ENCODE assay signal across 8 mouse cellular contexts in genomic region chr16:21694463-21695241, GRCm38 (mm10). TPM values are rescaled to one million over a fixed set of nuclear protein-coding genes. Genes with fewer than 3 reads are reported as not detected.
DNase-seq lines count a peak whose midpoint lies in the region; ATAC-seq and TF ChIP-seq lines count a peak whose summit lies in the region.

Gene 2510009E07Rik, minus strand, starts transcription at chr16:21694665.

- no peaks in the 10 kb centered on the region for H3K9me3 ChIP-seq in hindbrain, embryonic 16.5 days (ENCODE audit: control insufficient read depth, low read length)

- 0 out of 2 replicates have a peak, but pooled peaks have one; percentile 0 for TF ChIP-seq CTCF in gastrocnemius, adult 2 months (IDR thresholded peaks at IDR 0.05)

- peak within 1 kb of the TSS; percentile 92 for H3K4me3 ChIP-seq in gastrocnemius, adult 2 months
- H3K4me3 ChIP-seq in hindbrain, embryonic 16.5 days (ENCODE audit: low read length) = peak within 1 kb of the TSS; percentile 60

- peak; percentile 93 for DNase-seq in R1 (ENCODE audit: low read depth, low spot score)
- peak; percentile 89 to 92 for DNase-seq in cerebellum, postnatal 36 days
- DNase-seq in gastrocnemius, adult 2 months = peak; percentile 93
- peak; percentile 88 for DNase-seq in left cerebral cortex, adult 11 months (ENCODE audit: low spot score)
- peak; percentile 91 for DNase-seq in lung, postnatal 25 days (ENCODE audit: low spot score)
- DNase-seq in retina, postnatal 1 day = peak; percentile 96
- peak; percentile 86 to 87 for DNase-seq in thymus, postnatal 36 days

- WGBS in hindbrain, embryonic 16.5 days = under 1% methylated on average over 58 of the region's 61 CpGs

- peak within 1 kb of the TSS; percentile 87 for H3K9ac ChIP-seq in hindbrain, embryonic 16.5 days (ENCODE audit: low read depth, low read length)

- H3K4me2 ChIP-seq in hindbrain, embryonic 16.5 days (ENCODE audit: low read length) = peak within 1 kb of the TSS; percentile 90

- H3K27me3 ChIP-seq in hindbrain, embryonic 16.5 days (replicated peaks; ENCODE audit: control insufficient read depth, insufficient read depth, low read length) = no peaks in the 10 kb centered on the region

- ATAC-seq in hindbrain, embryonic 16.5 days = peak; percentile 92

- intact Hi-C loops in gastrocnemius, adult 2 months (cut with DNase I) = loop anchor here (5.0 kb wide), 1 partner anchor 37 kb away; no protein-coding TSS in a partner anchor

- peaks cover 25% of the 10 kb centered on the region for H3K4me1 ChIP-seq in hindbrain, embryonic 16.5 days (ENCODE audit: control insufficient read depth, insufficient read depth, low read depth, low read length)

- H3K36me3 ChIP-seq in hindbrain, embryonic 16.5 days (ENCODE audit: control insufficient read depth, insufficient read depth, low read length) = no peaks in the 10 kb centered on the region

- peak within 1 kb of the TSS; percentile 96 for H3K27ac ChIP-seq in gastrocnemius, adult 2 months
- H3K27ac ChIP-seq in hindbrain, embryonic 16.5 days (ENCODE audit: low read depth, low read length) = peak within 1 kb of the TSS; percentile 94

RNA-seq across cellular contexts. Expression of gene 2510009E07Rik, which starts in this region (rescaled TPM):
- total RNA-seq in gastrocnemius, adult 2 months (2021) = 10 to 100 TPM; 20.7 to 28.3 TPM
- 42.6 and 47.6 TPM in 2 replicates for polyA plus RNA-seq in hindbrain, embryonic 16.5 days (2015; fragmentation: Nextera tagmentation; extraction: Ambion mirVana)

Comparison
In these comparisons a context has a peak if more than half of its experiments do, and no peak if none do; other contexts are left out.
1. Peak in every context shown above with its lines: DNase-seq, ATAC-seq, H3K4me3 ChIP-seq and H3K27ac ChIP-seq.